Mouse (Mus musculus) lung, embryonic 16.5 days (tissue): Measurements from ENCODE around the gene Olfr976. TPM values are rescaled to one million over a fixed set of nuclear protein-coding genes. Genes with fewer than 3 reads are reported as not detected.
"Not testable (repeated sequence)": the region's sequence is repeated elsewhere in the genome, so short reads cannot be mapped to it uniquely, and the experiment has no call there.

Experiments used
- ATAC-seq: fragments of 200-750 bp; cut with Nextera tagmentation; 2 replicates; pipeline ENCODE4 v1.8.0; 2017; ENCODE audit warnings: low read depth, mild to moderate bottlenecking, moderate library complexity
- H3K27ac ChIP-seq: fragments of 300-500 bp; sonication (generic); 2 replicates; pipeline ENCODE4 v1.5.1; 2014; ENCODE audit warnings: mild to moderate bottlenecking, control low read depth, low read length
- H3K27me3 ChIP-seq: fragments of 300-500 bp; sonication (generic); 2 replicates; pipeline ENCODE4 v1.6.1; 2014; ENCODE audit warnings: low read depth, low read length, mixed read lengths; ENCODE audit not compliant: control insufficient read depth, insufficient read depth
- H3K36me3 ChIP-seq: fragments of 300-500 bp; sonication (generic); 2 replicates; pipeline ENCODE4 v1.6.1; 2014; ENCODE audit warnings: low read length; ENCODE audit not compliant: control insufficient read depth, insufficient read depth
- H3K4me1 ChIP-seq: fragments of 300-500 bp; sonication (generic); replicated peaks from 2 replicates; pipeline ENCODE4 v1.6.1; 2014; ENCODE audit warnings: low read length, mixed read lengths; ENCODE audit not compliant: control insufficient read depth, insufficient read depth
- H3K4me2 ChIP-seq: fragments of 300-500 bp; sonication (generic); 2 replicates; pipeline ENCODE4 v1.6.1; 2014; ENCODE audit warnings: low read depth, low read length, control low read depth
- H3K4me3 ChIP-seq: fragments of 300-500 bp; sonication (generic); 2 replicates; pipeline ENCODE4 v1.5.1; 2014; ENCODE audit warnings: mild to moderate bottlenecking, low read length, control low read depth
- H3K9ac ChIP-seq: fragments of 300-500 bp; sonication (generic); 2 replicates; pipeline ENCODE4 v1.6.1; 2014; ENCODE audit warnings: low read length, control low read depth
- H3K9me3 ChIP-seq: fragments of 300-500 bp; sonication (generic); 2 replicates; pipeline ENCODE4 v1.6.1; 2016; ENCODE audit warnings: low read length; ENCODE audit not compliant: control insufficient read depth
- WGBS: fragments of 180-500 bp; shearing (Covaris S2); extraction: QIAGEN DNeasy Blood & Tissue Kit; methylation state at CpG from one replicate; pipeline ENCODE4 v1.1.7; 2014; 5-methylcytosine and 5-hydroxymethylcytosine counted together
- polyA plus RNA-seq: library from polyadenylated mRNA; unstranded; fragments of >200 nt; fragmentation: Nextera tagmentation; extraction: Ambion mirVana; gene quantifications from 2 replicates; pipeline ENCODE4 v1.2.1, GENCODE M21; 2015

The Olfr976 gene
- not detected in 2 replicates for polyA plus RNA-seq

DNA sequence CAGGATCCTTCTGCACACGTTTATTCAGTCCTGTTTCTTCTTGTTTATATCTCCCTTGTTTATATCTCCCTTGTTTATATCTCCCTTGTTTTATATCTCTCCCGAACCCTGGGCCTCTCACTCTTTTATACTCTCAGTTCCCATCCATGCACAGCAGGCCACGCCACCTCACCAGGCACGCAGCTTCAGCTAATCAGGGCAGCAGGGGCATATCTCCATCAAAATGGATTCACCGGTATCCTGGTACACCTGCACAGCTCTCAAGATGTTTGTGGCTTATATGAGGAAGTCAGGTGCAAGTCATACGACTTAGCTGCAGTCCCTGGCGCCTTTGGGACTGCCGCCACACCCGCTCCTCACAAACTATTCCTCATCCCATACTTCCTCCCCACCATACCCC lies at the start of gene Olfr976:
Gene Olfr976 (minus strand): TSS at position 101 of the 400 bp plus-strand sequence.
- H3K9me3 ChIP-seq, H3K36me3 ChIP-seq, H3K27me3 ChIP-seq, H3K4me3 ChIP-seq, H3K27ac ChIP-seq, H3K9ac ChIP-seq, ATAC-seq, H3K4me2 ChIP-seq, H3K4me1 ChIP-seq: not testable (repeated sequence)
- WGBS, result 72% methylated on average over 5 of the region's 9 CpGs

DNA sequence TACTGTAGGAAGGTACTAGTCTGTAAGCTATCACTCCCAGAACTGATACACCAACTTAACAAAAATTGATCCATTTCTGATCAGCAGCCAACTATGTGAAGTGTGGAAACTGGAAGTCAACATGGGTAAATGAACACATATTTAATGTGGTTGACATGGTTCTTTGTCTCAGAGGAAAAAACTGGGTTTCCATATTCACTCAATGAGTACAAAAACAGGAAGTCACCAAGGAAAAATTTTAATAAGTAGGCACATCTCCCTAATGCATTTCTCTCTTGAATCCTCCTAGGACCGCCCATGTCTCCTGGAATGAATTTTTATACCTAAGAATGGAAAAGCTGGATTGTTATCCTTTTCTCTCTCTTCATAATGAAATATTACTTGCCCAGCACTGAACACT lies 48.5 kb upstream of the Olfr976 start, which contains the start of gene Olfr980:
Gene Olfr980 (minus strand): TSS at position 101 of the 400 bp plus-strand sequence.
- 70% methylated on average over 1 of the region's 1 CpGs for WGBS
- Histone ChIP-seq H3K4me1 (no peaks in the 10 kb centered on the region), H3K9me3 (no peaks in the 10 kb centered on the region), H3K27me3 (no peaks in the 10 kb centered on the region), H3K4me3 (no peak within 1 kb of the TSS), H3K36me3 (no peaks in the 10 kb centered on the region), H3K9ac (no peak within 1 kb of the TSS), H3K4me2 (no peak within 1 kb of the TSS), H3K27ac (no peak within 1 kb of the TSS)
- no peak for ATAC-seq

DNA sequence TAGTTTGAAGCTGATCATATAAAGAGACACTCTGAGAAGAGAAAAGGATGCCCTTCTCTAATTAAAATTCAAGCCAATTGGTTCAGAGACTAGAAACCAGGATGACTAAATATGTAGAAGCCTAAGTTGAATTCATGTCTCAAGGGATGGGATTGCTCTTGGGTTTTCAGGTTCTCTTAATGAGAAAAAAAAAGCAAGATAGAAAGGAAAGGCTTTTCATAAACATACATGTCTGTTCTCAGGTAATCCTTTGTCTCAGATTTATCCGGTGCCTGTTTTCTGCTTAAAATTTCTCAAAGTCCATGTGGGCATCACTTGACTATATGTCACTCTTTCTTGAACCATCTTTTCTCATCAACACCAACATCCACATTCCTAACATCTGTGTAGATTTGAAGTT lies 42.4 kb upstream of the Olfr976 start, which contains the start of gene Olfr979:
Gene Olfr979 (minus strand): TSS at position 101 of the 400 bp plus-strand sequence.
- ATAC-seq, result no peak
- Histone ChIP-seq H3K9me3 (no peaks in the 10 kb centered on the region), H3K4me2 (no peak within 1 kb of the TSS), H3K36me3 (no peaks in the 10 kb centered on the region), H3K4me3 (no peak within 1 kb of the TSS), H3K27ac (no peak within 1 kb of the TSS), H3K4me1 (no peaks in the 10 kb centered on the region), H3K27me3 (no peaks in the 10 kb centered on the region), H3K9ac (no peak within 1 kb of the TSS)
- WGBS, result 93% methylated on average over 1 of the region's 1 CpGs

DNA sequence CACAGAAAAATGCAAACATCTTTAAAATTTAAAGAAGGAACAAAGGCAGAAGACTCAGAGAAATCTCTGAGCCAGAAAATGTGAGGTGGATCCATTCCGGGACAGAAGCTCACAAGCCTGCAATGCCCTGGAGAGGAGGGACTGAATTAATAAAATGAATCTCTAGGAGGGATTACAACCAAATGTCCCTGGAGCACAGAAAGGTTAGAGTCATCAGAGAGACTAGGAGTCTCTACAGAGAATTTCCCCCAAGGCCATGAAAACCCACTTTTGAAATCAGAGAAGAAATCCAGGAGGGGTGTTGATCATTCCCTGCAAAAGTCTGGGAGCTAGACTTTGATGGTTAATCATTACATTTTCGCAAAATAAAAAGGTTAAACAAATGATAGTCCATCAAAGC lies 30.9 kb upstream of the Olfr976 start, which contains the start of gene Olfr978:
Gene Olfr978 (plus strand): TSS at position 301 of the 400 bp plus-strand sequence.
- Histone ChIP-seq H3K27ac (no peak within 1 kb of the TSS), H3K4me3 (no peak within 1 kb of the TSS), H3K4me2 (no peak within 1 kb of the TSS), H3K4me1 (no peaks in the 10 kb centered on the region), H3K9me3 (no peaks in the 10 kb centered on the region), H3K36me3 (no peaks in the 10 kb centered on the region), H3K9ac (no peak within 1 kb of the TSS), H3K27me3 (no peaks in the 10 kb centered on the region)
- no peak for ATAC-seq
- 83% methylated on average over 2 of the region's 2 CpGs for WGBS

DNA sequence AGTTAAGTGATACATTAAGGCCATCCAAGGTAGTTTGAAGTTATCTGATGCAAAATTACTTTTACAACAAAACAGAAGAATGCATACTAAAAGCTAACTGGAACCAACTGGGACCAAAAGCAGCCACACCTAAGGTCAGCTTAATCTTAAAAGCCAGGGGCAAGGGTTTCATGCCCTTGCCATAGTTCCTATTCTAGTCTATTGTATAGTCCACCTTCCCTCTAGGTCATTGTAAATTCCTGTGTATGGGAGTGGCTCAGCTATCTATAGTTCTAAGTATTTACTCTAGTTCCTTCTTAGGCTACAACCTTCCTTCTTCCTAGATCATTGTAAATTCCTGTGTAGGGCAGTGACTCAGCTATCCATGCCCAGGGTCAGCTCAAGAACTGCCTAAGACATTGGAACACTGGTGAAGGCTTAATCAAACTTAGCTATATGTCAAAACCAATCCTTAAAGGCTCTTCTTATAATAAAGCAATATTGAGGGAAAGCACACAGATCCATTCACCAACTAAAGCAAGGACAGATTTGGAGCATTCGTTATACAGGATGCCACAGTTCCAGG lies 15.7 kb upstream of the Olfr976 start:
- H3K27me3 ChIP-seq, ATAC-seq, H3K27ac ChIP-seq, H3K4me2 ChIP-seq, H3K4me1 ChIP-seq, H3K9ac ChIP-seq, H3K4me3 ChIP-seq, H3K9me3 ChIP-seq, H3K36me3 ChIP-seq: not testable (repeated sequence)
- WGBS, result 75% methylated on average over 1 of the region's 1 CpGs

DNA sequence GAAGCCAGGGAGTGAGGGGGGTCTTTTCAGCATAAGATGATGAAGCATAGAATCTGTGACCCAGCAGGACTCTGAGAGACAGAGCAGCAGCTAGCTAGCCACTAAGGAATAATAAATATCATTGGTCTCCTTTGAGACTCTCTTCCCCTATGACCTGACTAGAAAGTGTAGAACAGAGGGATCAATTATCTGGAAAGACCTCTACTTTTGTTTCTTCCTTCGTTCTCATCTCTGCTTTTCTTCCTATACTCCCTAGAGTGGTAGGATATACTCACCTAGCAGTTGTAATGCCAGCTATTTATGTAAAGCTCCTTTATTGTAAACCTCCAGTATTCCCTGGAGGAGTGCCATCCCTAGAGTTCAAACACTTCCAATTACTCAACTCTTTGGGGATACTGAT lies 9.0 kb downstream of the Olfr976 start, which contains the start of gene Olfr975:
Gene Olfr975 (minus strand): TSS at position 101 of the 400 bp plus-strand sequence.
- H3K4me3 ChIP-seq, result no peak within 1 kb of the TSS
- H3K9me3 ChIP-seq, result no peaks in the 10 kb centered on the region
- WGBS, result 67% methylated on average over 1 of the region's 1 CpGs
- no peak within 1 kb of the TSS for H3K9ac ChIP-seq
- H3K36me3 ChIP-seq, result no peaks in the 10 kb centered on the region
- H3K4me1 ChIP-seq, result no peaks in the 10 kb centered on the region
- no peak for ATAC-seq
- no peaks in the 10 kb centered on the region for H3K27me3 ChIP-seq
- no peak within 1 kb of the TSS for H3K4me2 ChIP-seq
- H3K27ac ChIP-seq, result no peak within 1 kb of the TSS

DNA sequence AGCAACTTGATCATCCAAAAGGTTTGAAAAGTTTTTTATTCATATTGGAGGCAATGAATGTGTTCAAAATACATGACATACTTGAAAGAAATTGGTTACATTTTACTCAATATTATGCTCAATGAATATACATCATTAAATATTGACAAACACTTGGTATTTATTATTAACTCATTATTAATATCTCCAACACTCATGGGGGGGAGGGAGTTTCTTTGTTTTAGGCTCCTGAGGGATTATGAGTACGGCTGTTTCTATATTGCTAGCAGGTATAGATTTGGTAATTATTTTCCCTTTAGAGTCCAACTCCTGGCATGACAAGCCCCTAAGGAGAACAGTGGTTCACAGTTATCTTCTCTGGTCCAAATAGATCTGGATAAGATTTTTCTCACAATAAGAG lies 23.7 kb downstream of the Olfr976 start, which contains the start of gene Olfr974:
Gene Olfr974 (plus strand): TSS at position 301 of the 400 bp plus-strand sequence.
- H3K36me3 ChIP-seq, result no peaks in the 10 kb centered on the region
- H3K9ac ChIP-seq, result no peak within 1 kb of the TSS
- H3K27me3 ChIP-seq, result no peaks in the 10 kb centered on the region
- no peak within 1 kb of the TSS for H3K27ac ChIP-seq
- H3K4me1 ChIP-seq, result no peaks in the 10 kb centered on the region
- no peak for ATAC-seq
- no peak within 1 kb of the TSS for H3K4me3 ChIP-seq
- WGBS, result 73% methylated on average over 1 of the region's 1 CpGs
- no peaks in the 10 kb centered on the region for H3K9me3 ChIP-seq
- no peak within 1 kb of the TSS for H3K4me2 ChIP-seq

DNA sequence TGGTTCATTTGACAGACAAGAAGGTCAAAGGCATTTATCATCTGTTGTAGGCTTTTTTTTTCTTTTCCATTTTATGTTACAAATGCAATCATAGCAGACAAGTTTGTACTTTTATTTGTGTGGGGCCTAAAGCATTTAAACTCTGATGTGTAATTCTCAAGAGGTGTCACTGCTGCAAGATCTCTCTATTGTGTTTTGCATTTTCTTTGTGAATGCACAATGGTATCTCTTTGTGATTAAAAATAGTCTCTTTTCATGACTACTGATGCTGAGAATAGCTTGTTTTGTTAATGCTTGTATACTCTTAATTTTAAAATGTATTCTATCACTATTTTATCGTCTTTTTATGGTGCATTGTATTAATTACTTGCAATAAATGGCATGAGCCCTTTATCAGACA lies 32.1 kb downstream of the Olfr976 start:
- H3K9ac ChIP-seq, H3K27ac ChIP-seq, H3K36me3 ChIP-seq, H3K27me3 ChIP-seq, H3K4me3 ChIP-seq, H3K4me2 ChIP-seq, H3K9me3 ChIP-seq, ATAC-seq, H3K4me1 ChIP-seq: not testable (repeated sequence)
- 54% methylated on average over 1 of the region's 1 CpGs for WGBS

DNA sequence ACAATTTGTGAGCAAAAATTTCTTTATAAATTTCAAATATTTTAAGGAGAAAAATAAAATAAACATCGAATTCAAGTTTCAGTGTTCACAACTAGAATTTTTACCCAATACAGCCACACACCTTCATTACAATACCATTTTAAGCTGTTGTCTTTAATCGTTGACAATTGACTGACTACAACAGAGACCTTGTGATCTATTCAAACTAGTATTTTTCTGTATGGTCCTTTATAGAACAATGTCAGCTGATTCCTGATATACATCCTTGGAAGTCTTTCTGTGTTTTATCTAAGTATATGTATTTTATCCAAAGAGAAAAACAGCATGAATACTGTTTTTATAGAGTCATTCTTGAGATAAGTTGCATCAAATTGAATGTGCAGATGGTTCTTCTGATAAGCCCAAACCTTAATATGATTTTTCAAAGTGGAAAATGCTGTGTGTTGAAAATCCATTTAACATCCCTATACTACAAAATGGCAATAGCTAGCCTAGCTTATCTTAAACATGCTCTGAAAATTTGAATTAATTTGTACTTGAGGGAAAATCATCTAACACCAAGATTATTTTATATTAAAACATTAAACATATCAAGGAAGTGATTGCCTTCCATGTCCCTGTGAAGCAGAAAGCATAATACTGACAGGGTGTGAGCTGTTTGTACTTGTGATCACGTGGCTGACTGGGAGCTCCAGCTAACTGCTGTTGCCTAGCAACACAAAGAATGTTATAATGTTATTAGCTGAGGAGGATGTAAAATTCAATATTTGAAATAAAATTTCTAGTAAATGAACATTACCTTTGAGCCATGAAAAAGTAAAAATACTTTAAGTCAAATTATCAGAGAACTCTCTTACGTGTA lies 32.7 kb downstream of the Olfr976 start:
- not testable (repeated sequence) for ATAC-seq, H3K27me3 ChIP-seq, H3K27ac ChIP-seq, H3K9me3 ChIP-seq, H3K4me2 ChIP-seq, H3K4me3 ChIP-seq, H3K36me3 ChIP-seq, H3K4me1 ChIP-seq, H3K9ac ChIP-seq
- no CpG with 5 or more reads among the region's 4 CpGs for WGBS
